Mouse (Mus musculus): ENCODE measurements around the gene Zyg11b. TPM values are rescaled to one million over a fixed set of nuclear protein-coding genes. Genes with fewer than 3 reads are reported as not detected.

Zyg11b gene
- total and polyA plus RNA-seq, 2 experiments from 2014 or later: 24.0 to 108 TPM

DNA sequence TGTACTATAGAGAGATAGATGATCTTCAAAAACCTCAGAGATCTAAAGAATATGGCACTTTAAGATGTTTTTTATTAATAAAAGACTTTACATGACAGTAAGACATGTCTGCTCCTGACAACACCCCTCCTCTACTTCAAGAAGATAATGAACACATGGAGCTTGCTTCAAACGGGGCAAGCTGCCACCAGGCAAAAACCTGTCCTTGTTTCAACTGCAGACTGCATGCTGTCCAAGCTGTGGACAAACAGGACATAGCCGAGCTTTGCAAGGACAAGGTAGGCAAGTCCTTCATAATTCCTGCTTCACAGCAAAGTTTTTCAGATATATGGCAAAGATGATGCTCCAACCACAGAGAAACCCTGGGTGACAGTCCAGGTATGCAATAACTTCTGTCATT lies 101.7 kb downstream of the Zyg11b start:
- Histone ChIP-seq H3K4me1 (ENCODE audit: insufficient read depth, low read length) (no peaks in the 10 kb centered on the region), H3K27ac (no peak overlapping the region), H3K36me3 (ENCODE audit: insufficient read depth, low read length) (no peaks in the 10 kb centered on the region), H3K4me2 (ENCODE audit: low read depth, low read length) (no peak overlapping the region), H3K4me3 (ENCODE audit: low read length) (no peak overlapping the region), H3K9me3 (ENCODE audit: low read length) (no peaks in the 10 kb centered on the region), H3K27me3 (ENCODE audit: insufficient read depth, low read length) (no peaks in the 10 kb centered on the region), H3K9ac (replicated peaks; ENCODE audit: low read length) (no peak overlapping the region)
- no peak for TF ChIP-seq CTCF (IDR thresholded peaks at IDR 0.05; ENCODE audit: low read depth)
- ATAC-seq (no peak), DNase-seq (ENCODE audit: low spot score) (no peak)
- 65% methylated on average over 2 of the region's 2 CpGs for WGBS

DNA sequence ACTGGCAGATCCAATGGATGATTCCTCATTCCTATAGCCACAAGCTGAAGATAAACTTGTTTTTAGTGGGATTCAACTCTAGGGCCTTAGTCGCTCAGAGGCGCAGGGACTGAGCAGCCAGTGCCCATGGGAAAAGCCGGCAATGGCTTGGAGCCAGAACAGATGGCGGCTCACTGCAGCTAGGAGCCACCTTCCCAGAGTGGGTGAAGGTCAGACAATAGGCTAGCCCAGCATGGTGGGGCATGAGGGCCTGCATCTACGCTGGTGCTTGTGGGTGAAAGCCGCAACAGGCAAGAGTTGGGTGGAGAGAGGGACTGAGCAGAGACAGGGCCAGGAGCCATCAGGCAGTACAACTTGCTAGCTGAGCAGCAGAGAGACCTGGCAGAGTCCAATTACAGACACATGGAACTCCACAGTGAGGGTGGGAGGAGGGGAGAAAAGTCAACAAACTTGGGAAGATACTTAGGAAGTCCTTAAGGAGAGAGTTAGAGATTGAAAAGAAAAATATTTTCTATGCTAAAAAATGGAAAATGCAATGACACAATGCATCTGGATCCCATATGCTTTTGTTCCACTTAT lies 104.5 kb downstream of the Zyg11b start:
- TF ChIP-seq CTCF (IDR thresholded peaks at IDR 0.05; ENCODE audit: low read depth): no peak
- Histone ChIP-seq H3K27ac (no peak overlapping the region), H3K4me3 (ENCODE audit: low read length) (no peak overlapping the region), H3K4me1 (ENCODE audit: insufficient read depth, low read length) (no peaks in the 10 kb centered on the region), H3K36me3 (ENCODE audit: insufficient read depth, low read length) (no peaks in the 10 kb centered on the region), H3K27me3 (ENCODE audit: insufficient read depth, low read length) (no peaks in the 10 kb centered on the region), H3K4me2 (ENCODE audit: low read depth, low read length) (no peak overlapping the region), H3K9ac (replicated peaks; ENCODE audit: low read length) (no peak overlapping the region), H3K9me3 (ENCODE audit: low read length) (no peaks in the 10 kb centered on the region)
- DNase-seq (ENCODE audit: low spot score): peak; percentile 29
- WGBS: 42% methylated on average over 6 of the region's 6 CpGs
- no peak for ATAC-seq

- Histone ChIP-seq H3K4me2 (ENCODE audit: low read depth, low read length) (no peak overlapping the region), H3K4me1 (ENCODE audit: insufficient read depth, low read length) (no peaks in the 10 kb centered on the region)
Observed at GRCm38 (mm10) chr4:108192821-108193323, 108.0 kb downstream of the Zyg11b start.

DNA sequence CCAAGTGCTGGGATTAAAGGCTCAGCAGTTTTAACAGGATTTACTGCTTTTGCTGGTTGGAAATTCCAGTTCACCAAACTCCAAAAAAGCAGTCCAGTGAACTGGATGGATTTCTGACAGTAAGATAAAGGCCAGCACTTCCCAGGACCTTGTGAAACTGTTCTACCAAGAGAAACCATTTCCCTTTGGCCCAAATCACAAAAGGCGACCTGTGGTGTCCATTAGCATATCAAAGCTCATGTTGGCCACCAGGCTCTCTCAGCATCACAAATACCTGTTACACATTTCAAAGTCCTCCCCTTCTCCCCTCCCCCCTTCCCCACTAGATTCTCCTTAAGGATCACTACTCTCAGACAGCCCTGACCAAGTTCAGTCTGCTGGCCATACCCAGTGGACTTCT lies 118.6 kb downstream of the Zyg11b start:
- Histone ChIP-seq H3K36me3 (ENCODE audit: insufficient read depth, low read length) (no peaks in the 10 kb centered on the region), H3K27me3 (ENCODE audit: insufficient read depth, low read length) (no peaks in the 10 kb centered on the region), H3K4me3 (ENCODE audit: low read length) (no peak overlapping the region), H3K4me1 (ENCODE audit: insufficient read depth, low read length) (no peaks in the 10 kb centered on the region), H3K9ac (replicated peaks; ENCODE audit: low read length) (no peak overlapping the region), H3K4me2 (ENCODE audit: low read depth, low read length) (no peak overlapping the region), H3K27ac (no peak overlapping the region), H3K9me3 (ENCODE audit: low read length) (no peaks in the 10 kb centered on the region)
- 26% methylated on average over 1 of the region's 1 CpGs for WGBS
- no peak for DNase-seq (ENCODE audit: low spot score)
- ATAC-seq: no peak
- TF ChIP-seq CTCF (IDR thresholded peaks at IDR 0.05; ENCODE audit: low read depth): no peak

More at GRCm38 (mm10) chr4:108192821-108193323, 108.0 kb downstream of the Zyg11b start:
- no peak for DNase-seq (ENCODE audit: low spot score)
- Histone ChIP-seq H3K27ac (no peak overlapping the region), H3K36me3 (ENCODE audit: insufficient read depth, low read length) (no peaks in the 10 kb centered on the region), H3K9me3 (ENCODE audit: low read length) (no peaks in the 10 kb centered on the region), H3K27me3 (ENCODE audit: insufficient read depth, low read length) (no peaks in the 10 kb centered on the region), H3K9ac (replicated peaks; ENCODE audit: low read length) (no peak overlapping the region), H3K4me3 (ENCODE audit: low read length) (no peak overlapping the region)
- no peak for ATAC-seq
- no peak for TF ChIP-seq CTCF (IDR thresholded peaks at IDR 0.05; ENCODE audit: low read depth)
- 76% methylated on average over 2 of the region's 2 CpGs for WGBS

Other genes starting within 250 kb of the Zyg11b start
- gene Podn, start 204.7 kb downstream of the Zyg11b start, total RNA-seq (2014; rRNA removed): 2.5 and 4.0 TPM in 2 replicates
- gene Podn, start 204.7 kb downstream of the Zyg11b start, polyA plus RNA-seq (2015; fragmentation: Nextera tagmentation; extraction: Ambion mirVana): 0.74 and 1.2 TPM in 2 replicates
- gene Scp2, start 156.1 kb downstream of the Zyg11b start, total RNA-seq (2014; rRNA removed): 111 and 142 TPM in 2 replicates
- gene Scp2, start 156.1 kb downstream of the Zyg11b start, polyA plus RNA-seq (2015; fragmentation: Nextera tagmentation; extraction: Ambion mirVana): 239 and 255 TPM in 2 replicates
- gene Echdc2, start 135.7 kb downstream of the Zyg11b start, total RNA-seq (2014; rRNA removed): 13.7 and 26.5 TPM in 2 replicates
- 14.4 and 19.3 TPM in 2 replicates for gene Echdc2, start 135.7 kb downstream of the Zyg11b start, polyA plus RNA-seq (2015; fragmentation: Nextera tagmentation; extraction: Ambion mirVana)
- gene Zyg11a, start 83.0 kb downstream of the Zyg11b start, total RNA-seq (2014; rRNA removed): 0.42 TPM in 1 of 2 replicates, not detected in the other
- 0.10 TPM in 1 of 2 replicates, not detected in the other for gene Zyg11a, start 83.0 kb downstream of the Zyg11b start, polyA plus RNA-seq (2015; fragmentation: Nextera tagmentation; extraction: Ambion mirVana)
- gene Coa7, start 27.0 kb upstream of the Zyg11b start, total RNA-seq (2014; rRNA removed): 31.7 and 35.9 TPM in 2 replicates
- 50.8 and 54.2 TPM in 2 replicates for gene Coa7, start 27.0 kb upstream of the Zyg11b start, polyA plus RNA-seq (2015; fragmentation: Nextera tagmentation; extraction: Ambion mirVana)
- gene Shisal2a, start 82.3 kb upstream of the Zyg11b start, total RNA-seq (2014; rRNA removed): 0.47 and 1.8 TPM in 2 replicates
- gene Shisal2a, start 82.3 kb upstream of the Zyg11b start, polyA plus RNA-seq (2015; fragmentation: Nextera tagmentation; extraction: Ambion mirVana): 6.7 and 8.1 TPM in 2 replicates
- 36.5 and 47.2 TPM in 2 replicates for gene Gpx7, start 105.9 kb upstream of the Zyg11b start, total RNA-seq (2014; rRNA removed)
- gene Gpx7, start 105.9 kb upstream of the Zyg11b start, polyA plus RNA-seq (2015; fragmentation: Nextera tagmentation; extraction: Ambion mirVana): 38.6 and 38.9 TPM in 2 replicates
- gene Tut4, start 158.3 kb upstream of the Zyg11b start, total RNA-seq (2014; rRNA removed): 38.2 and 50.4 TPM in 2 replicates
- gene Tut4, start 158.3 kb upstream of the Zyg11b start, polyA plus RNA-seq (2015; fragmentation: Nextera tagmentation; extraction: Ambion mirVana): 40.4 and 46.8 TPM in 2 replicates